Mouse (Mus musculus) embryonic facial prominence, embryonic 15.5 days (tissue): ENCODE results near the gene Tmem240. TPM values are rescaled to one million over a fixed set of nuclear protein-coding genes. Genes with fewer than 3 reads are reported as not detected.

ENCODE experiments used
- ATAC-seq: fragments of 200-750 bp; cut with Nextera tagmentation; 2 replicates; pipeline ENCODE4 v1.8.0; 2017; ENCODE audit warnings: low read depth, moderate TSS enrichment; ENCODE audit not compliant: insufficient number of reproducible peaks, low FRiP score, low TSS enrichment
- H3K27ac ChIP-seq: fragments of 300-500 bp; sonication (generic); replicated peaks from 2 replicates; pipeline ENCODE4 v1.5.1; 2015; ENCODE audit warnings: mild to moderate bottlenecking, inconsistent platforms
- H3K27me3 ChIP-seq: fragments of 300-500 bp; sonication (generic); 2 replicates; pipeline ENCODE4 v1.6.1; 2015; ENCODE audit warnings: inconsistent platforms
- H3K36me3 ChIP-seq: fragments of 300-500 bp; sonication (generic); 2 replicates; pipeline ENCODE4 v1.6.1; 2015; ENCODE audit warnings: mild to moderate bottlenecking, inconsistent platforms
- H3K4me1 ChIP-seq: fragments of 300-500 bp; sonication (generic); 2 replicates; pipeline ENCODE4 v1.6.1; 2015; ENCODE audit warnings: inconsistent platforms
- H3K4me2 ChIP-seq: fragments of 300-500 bp; sonication (generic); replicated peaks from 2 replicates; pipeline ENCODE4 v1.6.1; 2015; ENCODE audit warnings: mild to moderate bottlenecking, inconsistent platforms
- H3K4me3 ChIP-seq: fragments of 300-500 bp; sonication (generic); replicated peaks from 2 replicates; pipeline ENCODE4 v1.5.1; 2015; ENCODE audit warnings: mild to moderate bottlenecking, inconsistent platforms
- H3K9ac ChIP-seq: fragments of 300-500 bp; sonication (generic); 2 replicates; pipeline ENCODE4 v1.6.1; 2015; ENCODE audit warnings: inconsistent platforms
- H3K9me3 ChIP-seq: fragments of 300-500 bp; sonication (generic); replicated peaks from 2 replicates; pipeline ENCODE4 v1.6.1; 2016; ENCODE audit warnings: inconsistent platforms
- WGBS: fragments of 180-500 bp; shearing (Covaris S2); methylation state at CpG from one replicate; pipeline ENCODE4 v1.1.7; 2015; 5-methylcytosine and 5-hydroxymethylcytosine counted together
- polyA plus RNA-seq: library from polyadenylated mRNA; unstranded; fragments of >200 nt; fragmentation: Nextera tagmentation; extraction: Ambion mirVana; gene quantifications from 2 replicates; pipeline ENCODE4 v1.2.1, GENCODE M21; 2015

Tmem240 gene
- polyA plus RNA-seq, 1 experiment from 2014 or later = 2.2 TPM

DNA sequence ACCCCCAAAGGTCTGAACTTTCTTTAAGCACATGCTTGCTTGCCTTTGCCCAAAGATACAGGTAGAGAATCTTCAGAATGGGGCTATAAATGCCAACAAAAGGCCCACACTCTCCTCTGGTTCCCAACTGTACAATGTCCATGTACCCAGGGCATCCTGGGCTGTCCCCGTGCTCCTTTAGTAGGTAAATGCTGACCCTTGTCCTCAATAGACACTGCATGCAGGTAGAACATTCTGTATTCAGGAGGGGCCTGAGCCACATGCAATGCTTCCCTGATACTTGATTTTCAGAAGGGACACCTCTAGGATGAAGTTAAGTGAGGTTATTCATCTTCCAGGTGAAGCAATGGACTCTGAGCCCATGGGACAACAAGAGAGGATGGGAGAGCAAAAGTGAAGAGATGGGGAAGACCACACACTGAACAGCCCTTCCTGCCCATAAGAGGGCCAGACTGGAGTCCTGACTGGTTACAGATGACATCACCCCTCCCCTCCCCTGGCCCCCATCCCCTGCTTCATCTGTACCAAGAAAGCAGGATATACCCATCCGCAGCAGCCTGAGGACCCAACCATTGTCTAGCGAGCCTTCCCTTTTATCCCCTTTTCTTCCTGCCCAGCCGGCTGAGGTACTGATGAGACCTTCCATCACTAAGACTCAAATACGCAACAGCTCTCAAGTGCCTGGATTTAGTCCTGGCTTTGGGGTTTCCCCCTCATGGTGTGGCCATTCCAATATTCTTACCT is 38.9 kb downstream of the Tmem240 start:
- H3K9ac ChIP-seq = no peak overlapping the region
- no peak overlapping the region for H3K27ac ChIP-seq
- no peak for ATAC-seq
- H3K4me3 ChIP-seq = peak overlapping the region; percentile 49
- H3K4me2 ChIP-seq = peak overlapping the region; percentile 90
- peaks cover 4% of the 10 kb centered on the region; the same call in 1 of the 2 replicates for H3K27me3 ChIP-seq
- no peaks in the 10 kb centered on the region for H3K9me3 ChIP-seq
- peaks cover 62% of the 10 kb centered on the region for H3K4me1 ChIP-seq
- WGBS = 25% methylated on average over 5 of the region's 5 CpGs
- no peaks in the 10 kb centered on the region for H3K36me3 ChIP-seq

DNA sequence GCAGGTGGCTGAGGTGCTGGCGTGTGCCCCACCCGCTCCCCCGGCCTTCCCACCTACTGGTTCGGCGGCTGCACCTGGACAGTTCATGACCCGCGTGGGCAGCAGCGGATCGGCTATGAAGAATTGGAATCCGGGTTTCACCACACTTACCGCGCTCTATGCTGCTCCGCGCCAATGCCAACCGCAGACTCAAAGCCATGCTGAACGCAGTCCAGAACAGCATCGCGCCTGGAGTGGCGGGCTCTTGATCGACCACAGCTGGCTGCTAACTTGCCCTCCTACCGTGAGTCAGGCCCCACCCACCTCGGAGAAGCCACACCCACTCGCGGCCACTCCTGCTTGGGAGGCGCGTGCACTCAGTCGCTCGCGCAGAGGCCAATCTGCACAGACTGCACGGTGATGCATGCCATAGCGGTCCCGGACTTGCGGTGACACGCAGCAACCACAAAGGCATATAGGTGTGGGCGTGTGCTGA is 39.7 kb downstream of the Tmem240 start, which contains the start of gene Vwa1:
TSS of gene Vwa1 (minus strand) at position 419 of the 475 bp plus-strand sequence.
- H3K36me3 ChIP-seq = no peaks in the 10 kb centered on the region
- under 1% methylated on average over 35 of the region's 35 CpGs for WGBS
- 0 out of 2 replicates have a peak within 1 kb of the TSS, but pooled peaks have one; percentile 23 for H3K9ac ChIP-seq
- peaks cover 61% of the 10 kb centered on the region for H3K4me1 ChIP-seq
- ATAC-seq = peak; percentile 80
- no peaks in the 10 kb centered on the region for H3K9me3 ChIP-seq
- peak within 1 kb of the TSS; percentile 49 for H3K4me3 ChIP-seq
- H3K27ac ChIP-seq = peak within 1 kb of the TSS; percentile 83
- peak within 1 kb of the TSS; percentile 90 for H3K4me2 ChIP-seq
- H3K27me3 ChIP-seq = peaks cover 4% of the 10 kb centered on the region; the same call in 1 of the 2 replicates

DNA sequence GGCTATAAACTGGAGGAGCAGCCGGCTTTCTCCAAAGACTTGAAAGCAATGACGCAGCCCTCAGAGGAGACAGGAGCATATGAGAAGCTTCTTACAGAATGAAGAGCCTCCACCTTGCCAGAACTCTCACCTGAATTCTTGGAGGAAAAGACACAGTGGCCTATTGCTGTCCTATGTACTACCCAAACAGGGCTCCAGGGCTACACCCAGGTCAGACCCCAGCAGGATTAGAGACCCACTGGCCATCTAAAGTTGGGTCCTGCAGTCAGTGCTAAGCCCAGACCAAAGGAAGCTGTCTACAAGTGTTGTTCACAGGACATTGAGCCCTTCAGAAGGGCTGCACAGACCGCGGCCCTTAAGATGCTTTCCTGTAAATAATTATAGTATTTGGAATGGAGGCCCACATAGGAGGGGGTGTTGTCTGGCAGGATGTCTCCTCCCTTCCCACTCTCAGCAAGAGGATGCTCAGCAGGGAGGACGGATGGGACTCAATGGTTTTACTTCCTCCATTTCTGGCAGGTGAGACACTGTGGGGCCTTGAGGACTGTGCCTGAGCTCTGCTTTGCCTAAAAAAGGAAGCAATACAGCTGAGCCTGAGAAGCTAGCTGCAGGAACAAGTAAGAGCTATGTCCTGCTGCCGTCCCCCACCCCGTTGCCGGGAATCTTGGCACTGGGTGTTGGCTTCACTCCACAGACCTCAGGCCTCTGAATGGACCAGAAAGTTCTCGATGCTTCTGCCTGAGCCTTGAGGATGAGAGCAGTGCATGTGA is 40.6 kb downstream of the Tmem240 start:
- 29% methylated on average over 9 of the region's 9 CpGs for WGBS
- H3K9me3 ChIP-seq = no peaks in the 10 kb centered on the region
- no peak overlapping the region for H3K9ac ChIP-seq
- H3K27ac ChIP-seq = peak overlapping the region; percentile 83
- peaks cover 52% of the 10 kb centered on the region for H3K4me1 ChIP-seq
- H3K27me3 ChIP-seq = peaks cover 4% of the 10 kb centered on the region; the same call in 1 of the 2 replicates
- no peak for ATAC-seq
- peak overlapping the region; percentile 49 for H3K4me3 ChIP-seq
- H3K4me2 ChIP-seq = peak overlapping the region; percentile 90
- no peaks in the 10 kb centered on the region for H3K36me3 ChIP-seq

DNA sequence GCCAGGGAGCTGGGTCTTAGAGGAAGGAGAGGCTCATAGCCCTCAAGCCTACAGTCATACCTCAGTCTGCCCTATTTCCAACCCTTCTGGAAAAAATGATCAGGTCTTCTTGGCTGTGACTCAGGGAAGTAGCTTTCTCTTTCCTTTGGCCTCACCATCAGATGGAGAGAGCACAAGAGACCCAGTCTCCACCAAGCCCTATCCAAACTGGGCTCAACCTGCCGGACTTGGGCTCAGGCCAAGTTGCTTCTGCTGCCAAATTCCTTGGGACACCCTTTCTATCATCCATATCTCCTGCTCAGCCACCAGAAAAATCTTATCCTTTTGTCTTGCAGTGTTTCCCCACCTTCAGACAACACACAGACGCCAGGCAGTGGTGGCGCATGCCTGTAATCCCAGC is 41.3 kb downstream of the Tmem240 start:
- Histone ChIP-seq H3K27ac (peak overlapping the region; percentile 83), H3K36me3 (no peaks in the 10 kb centered on the region), H3K27me3 (peaks cover 4% of the 10 kb centered on the region; the same call in 1 of the 2 replicates), H3K4me2 (no peak overlapping the region), H3K4me3 (no peak overlapping the region), H3K4me1 (peaks cover 48% of the 10 kb centered on the region), H3K9me3 (no peaks in the 10 kb centered on the region), H3K9ac (no peak overlapping the region)
- 76% methylated on average over 3 of the region's 3 CpGs for WGBS
- ATAC-seq = no peak

DNA sequence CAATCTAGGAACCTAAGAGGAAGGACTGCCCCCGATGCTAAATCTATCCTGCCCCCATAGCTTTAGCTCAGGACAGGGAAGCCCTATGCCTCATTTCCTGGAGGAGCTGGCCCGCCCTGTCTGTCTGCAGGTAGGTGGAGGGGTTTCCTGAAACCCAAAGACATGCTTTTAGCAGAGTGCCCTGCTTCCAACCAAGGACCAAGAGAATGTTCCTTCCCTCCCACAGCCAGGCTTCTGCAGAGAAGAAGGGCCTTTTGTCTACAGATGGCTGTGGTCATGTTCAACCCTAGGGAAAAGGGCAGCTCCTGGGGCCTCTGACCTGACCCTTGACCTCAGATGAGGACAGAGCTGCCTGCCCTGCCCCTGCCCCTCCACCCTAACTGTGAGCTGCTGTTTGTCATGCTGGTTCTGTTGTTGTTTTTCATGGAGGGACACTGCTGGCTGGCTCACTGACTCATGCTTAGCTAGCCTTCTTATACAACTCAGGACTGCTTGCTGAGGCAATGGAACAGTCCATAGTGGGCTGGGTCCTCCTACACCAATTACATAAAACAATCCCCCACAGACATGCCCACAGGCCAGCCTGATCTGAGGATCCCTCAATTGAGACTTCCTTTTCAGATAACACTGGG is 42.2 kb downstream of the Tmem240 start:
- Histone ChIP-seq H3K4me2 (no peak overlapping the region), H3K27me3 (peaks cover 4% of the 10 kb centered on the region; the same call in 1 of the 2 replicates), H3K9ac (no peak overlapping the region), H3K27ac (no peak overlapping the region), H3K36me3 (no peaks in the 10 kb centered on the region), H3K4me1 (peaks cover 49% of the 10 kb centered on the region), H3K9me3 (no peaks in the 10 kb centered on the region), H3K4me3 (no peak overlapping the region)
- WGBS = 29% methylated on average over 2 of the region's 2 CpGs
- ATAC-seq = no peak

DNA sequence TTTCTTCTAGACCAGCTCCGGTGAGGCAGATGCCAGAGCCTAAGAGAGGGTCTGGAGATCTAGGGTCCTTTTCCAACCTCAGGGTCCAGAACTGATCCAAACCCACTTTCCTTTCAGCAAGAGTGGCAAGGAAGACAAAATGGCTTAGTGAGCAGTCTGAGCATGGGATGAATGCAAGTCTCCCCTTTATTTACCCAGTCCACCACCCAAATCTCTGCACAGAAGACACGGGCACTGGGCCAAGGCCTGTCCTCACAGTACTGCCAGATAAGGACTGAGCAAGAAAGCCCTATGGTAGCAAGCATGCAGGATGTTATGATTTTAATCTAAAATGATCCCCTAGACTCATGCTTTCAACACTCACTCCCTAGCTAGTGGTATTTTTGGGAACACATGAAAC is 43.2 kb downstream of the Tmem240 start:
- no peaks in the 10 kb centered on the region for H3K9me3 ChIP-seq
- no peak overlapping the region for H3K4me2 ChIP-seq
- H3K27me3 ChIP-seq = peaks cover 4% of the 10 kb centered on the region; the same call in 1 of the 2 replicates
- 64% methylated on average over 2 of the region's 2 CpGs for WGBS
- H3K4me3 ChIP-seq = no peak overlapping the region
- no peaks in the 10 kb centered on the region for H3K36me3 ChIP-seq
- peaks cover 49% of the 10 kb centered on the region for H3K4me1 ChIP-seq
- no peak for ATAC-seq
- no peak overlapping the region for H3K27ac ChIP-seq
- no peak overlapping the region for H3K9ac ChIP-seq

DNA sequence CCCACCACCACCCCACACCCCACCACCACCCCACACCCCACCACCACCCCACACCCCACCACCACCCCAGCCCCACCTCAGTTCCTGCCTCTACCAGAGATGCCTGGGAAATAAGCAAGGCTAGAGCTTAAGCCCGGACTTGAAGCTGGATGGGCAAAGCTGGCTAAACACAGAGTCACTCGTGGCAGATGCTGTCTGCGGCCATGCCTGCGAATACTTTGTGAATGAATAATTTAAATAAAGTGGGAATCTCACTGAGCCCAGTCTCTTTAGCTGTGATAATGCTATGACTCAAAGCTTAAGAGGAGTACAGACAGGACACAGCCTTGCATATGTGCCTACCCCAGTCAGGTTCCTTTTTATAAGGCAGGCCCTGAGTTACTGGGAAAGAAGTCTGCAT is 44.9 kb downstream of the Tmem240 start:
- Histone ChIP-seq H3K27ac (no peak overlapping the region), H3K9me3 (no peaks in the 10 kb centered on the region), H3K4me2 (no peak overlapping the region), H3K36me3 (no peaks in the 10 kb centered on the region), H3K4me1 (peaks cover 44% of the 10 kb centered on the region), H3K4me3 (no peak overlapping the region), H3K27me3 (no peaks in the 10 kb centered on the region), H3K9ac (no peak overlapping the region)
- no peak for ATAC-seq
- WGBS = 82% methylated on average over 4 of the region's 4 CpGs

DNA sequence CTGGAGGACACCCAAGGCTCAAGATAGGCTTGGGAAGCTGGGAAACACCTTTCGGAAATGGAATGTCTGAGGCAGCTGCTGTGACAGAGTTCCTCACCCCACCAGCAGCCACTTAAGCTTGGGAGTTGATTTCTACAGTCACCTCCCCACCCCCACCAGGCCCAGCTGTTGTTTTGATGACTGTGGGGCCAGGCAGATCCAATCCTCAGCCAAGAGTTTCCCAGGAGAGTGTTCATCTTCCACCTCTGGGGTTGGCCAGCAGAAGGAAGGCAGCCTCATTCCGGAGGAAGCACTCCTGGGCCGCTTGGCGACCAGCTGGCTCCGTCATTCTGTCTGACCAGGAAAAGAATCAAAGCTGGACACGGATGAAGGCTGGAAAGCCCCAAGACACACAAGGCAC is 46.3 kb downstream of the Tmem240 start:
- Histone ChIP-seq H3K9me3 (no peaks in the 10 kb centered on the region), H3K36me3 (no peaks in the 10 kb centered on the region), H3K27me3 (no peaks in the 10 kb centered on the region), H3K4me3 (no peak overlapping the region), H3K9ac (no peak overlapping the region), H3K4me2 (no peak overlapping the region), H3K4me1 (peaks cover 33% of the 10 kb centered on the region), H3K27ac (peak overlapping the region; percentile 60; the same call in 1 of the 2 replicates)
- 29% methylated on average over 6 of the region's 6 CpGs for WGBS
- peak; percentile 56 for ATAC-seq

DNA sequence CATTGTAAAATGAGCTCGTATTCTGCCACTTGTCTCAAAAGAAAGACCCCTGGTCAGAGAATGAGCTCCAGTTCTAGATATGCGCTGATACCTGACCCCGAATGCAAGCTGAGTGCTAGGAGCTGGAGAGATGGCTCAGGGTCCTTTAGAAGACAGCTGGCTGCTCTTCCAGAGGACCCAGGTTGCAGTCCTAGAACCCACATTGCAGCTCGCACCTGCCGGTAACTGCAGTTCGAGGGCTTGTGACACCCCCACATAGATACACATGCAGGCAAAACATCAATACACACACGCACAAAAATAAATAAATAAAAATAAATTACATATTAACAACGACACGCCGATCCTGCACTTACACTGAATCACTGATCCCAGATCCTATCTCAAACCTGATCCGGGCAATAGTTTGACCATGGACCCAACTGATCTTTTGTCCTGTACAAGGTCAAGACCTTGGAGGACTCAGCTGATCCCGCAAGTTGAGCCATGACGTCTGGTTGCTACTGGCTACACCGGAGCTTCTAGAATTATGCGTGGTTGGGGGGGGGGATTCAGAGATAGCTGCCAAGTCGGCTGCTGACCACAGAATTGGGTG is 49.0 kb downstream of the Tmem240 start:
- Histone ChIP-seq H3K27ac (peak overlapping the region; percentile 82; the same call in 1 of the 2 replicates), H3K36me3 (no peaks in the 10 kb centered on the region), H3K4me1 (peaks cover 17% of the 10 kb centered on the region), H3K4me2 (peak overlapping the region; percentile 78), H3K9me3 (no peaks in the 10 kb centered on the region), H3K4me3 (peak overlapping the region; percentile 67), H3K9ac (no peak overlapping the region), H3K27me3 (no peaks in the 10 kb centered on the region)
- ATAC-seq = no peak
- WGBS = 33% methylated on average over 16 of the region's 16 CpGs

DNA sequence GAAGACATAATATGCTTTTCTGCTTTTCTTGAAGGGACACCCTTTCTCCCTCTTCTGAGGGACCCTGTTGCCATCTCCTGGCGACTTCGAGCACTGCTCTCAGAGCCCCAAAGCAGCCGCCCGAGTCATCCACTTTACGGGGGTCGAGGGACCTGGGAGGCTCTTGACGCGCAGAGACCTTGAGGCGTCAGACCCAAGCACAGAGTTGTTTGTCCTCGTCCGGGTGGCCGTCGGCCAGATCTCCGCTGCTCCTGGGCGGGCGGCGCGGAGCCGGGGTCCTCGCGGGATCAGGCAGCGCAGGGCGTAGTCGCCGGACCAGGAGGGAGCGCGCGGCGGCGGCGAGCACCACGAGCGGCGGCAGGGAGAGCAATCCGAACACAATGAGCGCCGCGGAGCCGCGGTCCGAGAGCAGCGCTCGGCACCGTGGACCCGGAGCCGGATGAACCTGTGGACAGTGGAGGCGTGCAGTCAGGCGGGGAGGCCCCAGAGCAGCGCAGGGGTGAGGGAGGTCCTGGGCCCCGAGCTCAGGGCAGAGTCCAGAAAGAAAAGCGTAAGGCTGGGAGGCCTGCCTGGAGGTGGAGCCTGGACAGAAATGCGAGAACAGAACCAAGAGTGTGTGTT is 49.6 kb downstream of the Tmem240 start:
- Histone ChIP-seq H3K27ac (peak overlapping the region; percentile 82), H3K9ac (peak overlapping the region; percentile 60), H3K27me3 (no peaks in the 10 kb centered on the region), H3K36me3 (no peaks in the 10 kb centered on the region), H3K4me3 (peak overlapping the region; percentile 67), H3K4me2 (peak overlapping the region; percentile 78), H3K9me3 (no peaks in the 10 kb centered on the region), H3K4me1 (peaks cover 17% of the 10 kb centered on the region)
- WGBS = under 1% methylated on average over 52 of the region's 52 CpGs
- ATAC-seq = peak; percentile 80
